Mouse (Mus musculus): ENCODE results near the gene Tango2. TPM values are rescaled to one million over a fixed set of nuclear protein-coding genes. Genes with fewer than 3 reads are reported as not detected.

Tango2 gene
- polyA plus RNA-seq, 1 experiment from 2014 or later, result 51.3 TPM

DNA sequence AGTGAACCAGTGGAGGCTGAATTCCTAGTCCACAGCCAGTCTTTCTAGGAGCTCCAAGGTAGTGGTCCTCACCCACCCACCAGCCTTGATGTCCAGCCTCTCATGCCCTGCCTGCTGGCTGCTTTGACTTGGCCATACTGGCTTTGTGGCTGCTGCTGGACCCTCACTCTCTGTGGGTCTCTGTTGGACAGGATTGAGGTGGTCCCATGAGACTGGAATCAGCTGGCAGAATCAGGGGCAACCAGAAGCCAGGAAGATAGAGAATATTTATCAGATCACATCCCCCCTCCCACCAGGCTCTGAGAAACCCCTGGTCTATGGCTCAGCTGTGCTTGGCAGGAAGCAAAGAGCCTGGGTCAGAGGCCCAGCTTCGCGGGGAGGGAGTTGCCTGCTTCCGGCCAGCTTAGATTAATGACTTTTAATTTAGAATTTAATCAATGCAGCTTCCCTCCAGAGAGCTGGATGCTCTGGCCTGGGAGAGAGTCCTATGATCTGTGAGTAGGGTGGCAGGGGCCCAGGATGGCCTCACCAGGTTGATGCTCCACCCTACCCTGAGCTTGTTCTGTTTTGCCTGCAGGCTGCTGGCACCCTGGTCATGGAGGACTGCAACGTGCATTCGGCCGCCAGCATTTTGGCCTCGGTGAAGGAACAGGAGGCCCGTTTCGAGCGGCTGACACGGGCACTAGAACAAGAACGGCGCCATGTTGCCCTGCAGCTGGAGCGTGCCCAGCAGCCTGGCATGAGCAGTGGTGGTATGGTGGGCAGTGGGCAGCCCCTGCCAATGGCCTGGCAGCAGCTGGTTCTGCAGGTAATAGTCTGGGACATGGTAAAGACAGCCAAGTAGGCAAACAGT is 40.9 kb upstream of the Tango2 start:
- 86% methylated on average over 14 of the region's 14 CpGs for WGBS
- H3K4me1 ChIP-seq, result peaks cover 51% of the 10 kb centered on the region
- peak overlapping the region; percentile 80 for H3K27ac ChIP-seq

DNA sequence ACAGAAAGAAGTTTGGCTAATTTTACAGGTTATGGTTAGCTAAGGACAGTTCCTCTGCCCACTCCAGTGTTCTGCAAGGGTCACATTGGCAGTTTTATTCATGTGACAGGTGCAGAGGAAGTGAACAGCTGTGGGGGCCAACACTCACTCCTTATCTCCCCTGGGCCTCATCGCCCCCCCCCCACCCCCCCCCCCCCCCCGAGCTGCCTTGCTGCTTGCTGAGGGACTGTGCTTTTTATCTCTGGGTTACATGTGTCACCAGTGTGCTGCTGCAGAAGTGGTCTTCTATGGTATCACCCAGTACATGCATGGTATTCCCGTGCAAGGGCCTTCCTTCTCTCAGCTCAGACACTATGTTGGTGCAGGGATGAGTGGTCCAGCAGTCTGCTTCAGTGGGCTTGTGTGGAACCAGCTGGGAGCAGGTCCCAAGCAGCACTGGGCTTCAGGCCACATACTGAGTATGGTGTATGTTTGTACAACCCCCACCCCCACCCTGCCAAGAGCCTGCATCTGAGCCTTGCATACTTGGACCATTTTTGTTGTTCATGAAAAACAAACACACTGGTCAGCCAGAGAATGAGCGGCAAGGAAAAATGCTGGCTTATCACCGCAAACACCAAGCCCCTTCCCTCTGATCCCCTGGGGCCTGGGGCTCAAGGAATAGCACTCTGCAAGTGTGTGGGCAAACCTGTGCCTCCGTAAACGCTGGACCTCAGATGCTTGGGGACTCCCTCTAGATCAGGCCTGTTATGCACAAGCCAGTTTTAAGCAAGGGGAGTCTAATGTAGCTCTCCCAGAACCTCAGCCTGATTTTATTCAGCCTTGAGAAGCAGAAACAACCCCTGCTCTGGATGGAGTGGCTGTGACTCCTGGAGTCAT is 40.0 kb upstream of the Tango2 start:
- H3K4me3 ChIP-seq, result no peak overlapping the region
- peaks cover 51% of the 10 kb centered on the region for H3K4me1 ChIP-seq
- H3K27me3 ChIP-seq (ENCODE audit: insufficient read depth, poor library complexity, severe bottlenecking), result 0 out of 2 replicates have a peak, but pooled peaks cover 6% of the 10 kb centered on the region
- peak overlapping the region; percentile 80 for H3K27ac ChIP-seq
- H3K36me3 ChIP-seq, result no peaks in the 10 kb centered on the region
- H3K9me3 ChIP-seq, result no peaks in the 10 kb centered on the region
- 20% methylated on average over 6 of the region's 7 CpGs for WGBS
- DNase-seq (ENCODE audit: low spot score), result peak; percentile 88

More for the DNA sequence above, 40.9 kb upstream of the Tango2 start:
- DNase-seq (ENCODE audit: low spot score), result peak; percentile 76
- Histone ChIP-seq H3K27me3 (ENCODE audit: insufficient read depth, poor library complexity, severe bottlenecking) (0 out of 2 replicates have a peak, but pooled peaks cover 6% of the 10 kb centered on the region), H3K9me3 (no peaks in the 10 kb centered on the region), H3K36me3 (no peaks in the 10 kb centered on the region), H3K4me3 (no peak overlapping the region)

DNA sequence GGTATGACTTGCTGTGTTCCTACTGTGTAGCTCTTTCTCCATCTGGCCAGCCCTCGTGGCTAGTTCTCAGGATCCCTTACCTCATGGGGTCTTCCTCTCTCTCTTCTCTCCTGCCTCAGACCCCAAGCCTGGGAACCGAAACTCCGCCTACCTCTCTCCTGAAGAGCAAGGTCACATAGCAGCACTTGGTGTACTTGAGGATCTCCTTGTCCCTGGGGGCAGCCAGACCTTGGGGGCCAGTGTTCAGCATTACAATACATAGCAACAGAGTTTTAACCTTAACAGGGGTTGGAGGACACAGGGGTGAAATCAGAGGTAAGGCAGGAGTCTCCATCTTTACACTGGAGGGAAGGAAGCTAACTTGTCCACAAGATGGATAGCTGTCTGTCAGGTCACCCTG is 39.1 kb upstream of the Tango2 start:
- peak overlapping the region; percentile 80 for H3K27ac ChIP-seq
- peaks cover 47% of the 10 kb centered on the region for H3K4me1 ChIP-seq
- WGBS, result 30% methylated on average over 3 of the region's 3 CpGs

DNA sequence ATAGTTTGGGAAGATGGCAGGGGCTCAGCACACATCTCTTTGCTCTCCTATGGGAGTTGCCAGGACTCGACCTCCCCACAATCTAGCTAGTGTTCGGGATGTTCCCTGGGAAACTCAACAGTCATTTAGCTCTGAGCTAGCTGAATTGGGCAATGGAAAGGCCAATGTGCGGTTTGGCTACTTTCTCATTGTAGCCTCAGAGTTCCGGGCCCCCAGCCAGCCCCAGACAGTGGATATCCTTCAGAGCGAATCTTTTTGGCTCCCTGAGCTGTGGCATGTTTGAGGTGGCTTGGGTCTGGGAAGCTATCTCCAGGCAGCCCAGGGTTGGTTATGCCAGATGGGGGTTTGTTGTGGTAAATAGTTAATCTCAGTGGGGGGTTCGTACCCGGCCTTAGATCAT is 38.5 kb upstream of the Tango2 start:
- no peak for DNase-seq (ENCODE audit: low spot score)
- Histone ChIP-seq H3K36me3 (no peaks in the 10 kb centered on the region), H3K9me3 (no peaks in the 10 kb centered on the region), H3K4me1 (peaks cover 51% of the 10 kb centered on the region), H3K4me3 (no peak overlapping the region), H3K27me3 (ENCODE audit: insufficient read depth, poor library complexity, severe bottlenecking) (0 out of 2 replicates have a peak, but pooled peaks cover 6% of the 10 kb centered on the region), H3K27ac (no peak overlapping the region; the same call in 1 of the 2 replicates)
- WGBS, result 79% methylated on average over 7 of the region's 7 CpGs

More for the DNA sequence above, 39.1 kb upstream of the Tango2 start:
- Histone ChIP-seq H3K9me3 (no peaks in the 10 kb centered on the region), H3K4me3 (no peak overlapping the region), H3K36me3 (no peaks in the 10 kb centered on the region), H3K27me3 (ENCODE audit: insufficient read depth, poor library complexity, severe bottlenecking) (0 out of 2 replicates have a peak, but pooled peaks cover 6% of the 10 kb centered on the region)
- DNase-seq (ENCODE audit: low spot score), result no peak

DNA sequence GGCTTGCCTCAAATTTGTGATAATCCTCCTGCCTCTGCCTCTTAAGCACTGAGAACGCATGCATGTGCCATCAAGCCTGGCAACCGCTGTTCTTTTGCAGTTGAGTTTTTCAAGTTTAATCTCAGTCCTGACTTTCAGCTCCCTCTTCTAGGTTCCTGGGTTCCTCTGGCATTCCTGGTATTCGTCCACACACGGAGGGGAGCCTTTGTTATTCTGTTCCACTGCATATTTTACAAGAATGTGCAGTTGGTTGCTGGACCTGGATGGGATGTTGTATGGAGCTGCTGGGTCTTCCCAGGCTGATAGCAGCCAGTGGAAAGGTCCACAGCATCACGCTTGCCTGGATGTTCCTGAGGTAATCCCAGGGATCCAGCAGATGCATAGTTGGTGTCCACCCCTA is 37.5 kb upstream of the Tango2 start:
- no peak for DNase-seq (ENCODE audit: low spot score)
- no peak overlapping the region for H3K27ac ChIP-seq
- H3K4me3 ChIP-seq, result no peak overlapping the region
- peaks cover 52% of the 10 kb centered on the region for H3K4me1 ChIP-seq
- H3K36me3 ChIP-seq, result no peaks in the 10 kb centered on the region
- H3K27me3 ChIP-seq (ENCODE audit: insufficient read depth, poor library complexity, severe bottlenecking), result 0 out of 2 replicates have a peak, but pooled peaks cover 6% of the 10 kb centered on the region
- no peaks in the 10 kb centered on the region for H3K9me3 ChIP-seq
- 67% methylated on average over 5 of the region's 5 CpGs for WGBS

DNA sequence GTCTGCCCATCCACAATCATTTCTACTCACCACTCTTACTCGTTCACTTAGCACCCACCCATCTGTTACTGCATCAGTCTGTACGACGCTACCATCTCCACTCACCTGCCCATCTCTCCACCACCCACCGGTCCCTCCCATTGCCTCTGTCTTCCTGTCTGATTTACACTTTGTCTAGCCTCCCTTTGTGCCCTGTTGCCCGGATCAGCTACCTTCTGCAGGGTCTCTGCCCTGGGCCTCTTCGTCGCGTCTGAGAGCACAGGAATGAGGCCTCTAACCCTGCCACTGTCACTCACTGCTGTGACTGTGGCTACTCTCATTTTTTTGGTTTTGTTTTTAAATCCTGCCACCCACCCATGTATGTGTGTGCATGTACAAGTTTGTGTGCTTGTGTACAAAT is 36.8 kb upstream of the Tango2 start:
- no peaks in the 10 kb centered on the region for H3K36me3 ChIP-seq
- H3K4me1 ChIP-seq, result peaks cover 54% of the 10 kb centered on the region
- no peak overlapping the region for H3K4me3 ChIP-seq
- no peak overlapping the region for H3K27ac ChIP-seq
- 86% methylated on average over 8 of the region's 8 CpGs for WGBS
- DNase-seq (ENCODE audit: low spot score), result no peak
- H3K9me3 ChIP-seq, result no peaks in the 10 kb centered on the region
- 0 out of 2 replicates have a peak, but pooled peaks cover 2% of the 10 kb centered on the region for H3K27me3 ChIP-seq (ENCODE audit: insufficient read depth, poor library complexity, severe bottlenecking)

DNA sequence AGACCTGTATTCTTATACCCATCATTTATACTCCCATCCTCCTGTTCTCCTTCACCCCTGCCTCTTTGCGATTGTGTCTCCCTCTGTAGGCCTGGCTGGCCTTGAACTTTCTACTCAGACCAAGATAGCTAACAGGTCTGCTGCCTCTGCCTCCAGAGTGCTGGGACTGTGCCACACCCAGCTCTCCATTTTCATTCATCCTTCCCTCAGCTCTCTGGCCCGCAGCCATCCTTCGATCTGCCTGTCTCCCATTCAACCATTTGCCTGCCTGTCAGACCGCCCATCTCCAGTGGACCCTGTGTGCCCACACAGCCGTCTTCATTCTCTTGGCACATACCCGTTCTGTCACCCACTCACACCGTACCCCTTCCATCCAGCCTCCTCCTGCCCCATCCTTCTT is 36.3 kb upstream of the Tango2 start:
- 81% methylated on average over 7 of the region's 7 CpGs for WGBS
- Histone ChIP-seq H3K27me3 (ENCODE audit: insufficient read depth, poor library complexity, severe bottlenecking) (no peaks in the 10 kb centered on the region), H3K4me1 (peaks cover 57% of the 10 kb centered on the region)

DNA sequence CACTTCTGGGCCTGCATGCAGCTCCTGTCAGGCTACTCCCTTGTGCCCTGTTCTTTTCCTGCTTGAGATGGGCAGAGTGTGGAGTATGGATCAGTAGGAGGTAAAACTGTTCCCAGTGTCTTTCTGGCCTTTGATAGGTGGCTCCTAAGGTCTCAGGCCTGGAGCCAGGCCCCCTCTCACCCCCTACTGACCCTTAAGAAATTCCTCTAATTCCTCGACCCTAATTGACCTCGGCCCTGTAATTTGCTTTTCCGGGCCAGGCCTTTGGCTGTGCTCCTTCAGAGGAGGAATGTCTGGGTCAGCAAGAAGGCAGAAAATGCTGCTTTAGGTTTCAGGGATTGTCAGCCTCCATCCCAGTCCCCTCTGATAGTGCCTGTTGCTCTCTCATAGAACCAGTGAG is 35.9 kb upstream of the Tango2 start:
- Histone ChIP-seq H3K9me3 (no peaks in the 10 kb centered on the region), H3K27ac (peak overlapping the region; percentile 54), H3K4me3 (no peak overlapping the region), H3K27me3 (ENCODE audit: insufficient read depth, poor library complexity, severe bottlenecking) (no peaks in the 10 kb centered on the region), H3K4me1 (peaks cover 55% of the 10 kb centered on the region), H3K36me3 (no peaks in the 10 kb centered on the region)
- 24% methylated on average over 3 of the region's 3 CpGs for WGBS
- DNase-seq (ENCODE audit: low spot score), result no peak

More for the DNA sequence above, 36.3 kb upstream of the Tango2 start:
- Histone ChIP-seq H3K36me3 (no peaks in the 10 kb centered on the region), H3K9me3 (no peaks in the 10 kb centered on the region), H3K4me3 (no peak overlapping the region), H3K27ac (0 out of 2 replicates have a peak overlapping the region, but pooled peaks have one; percentile 54)
- no peak for DNase-seq (ENCODE audit: low spot score)

DNA sequence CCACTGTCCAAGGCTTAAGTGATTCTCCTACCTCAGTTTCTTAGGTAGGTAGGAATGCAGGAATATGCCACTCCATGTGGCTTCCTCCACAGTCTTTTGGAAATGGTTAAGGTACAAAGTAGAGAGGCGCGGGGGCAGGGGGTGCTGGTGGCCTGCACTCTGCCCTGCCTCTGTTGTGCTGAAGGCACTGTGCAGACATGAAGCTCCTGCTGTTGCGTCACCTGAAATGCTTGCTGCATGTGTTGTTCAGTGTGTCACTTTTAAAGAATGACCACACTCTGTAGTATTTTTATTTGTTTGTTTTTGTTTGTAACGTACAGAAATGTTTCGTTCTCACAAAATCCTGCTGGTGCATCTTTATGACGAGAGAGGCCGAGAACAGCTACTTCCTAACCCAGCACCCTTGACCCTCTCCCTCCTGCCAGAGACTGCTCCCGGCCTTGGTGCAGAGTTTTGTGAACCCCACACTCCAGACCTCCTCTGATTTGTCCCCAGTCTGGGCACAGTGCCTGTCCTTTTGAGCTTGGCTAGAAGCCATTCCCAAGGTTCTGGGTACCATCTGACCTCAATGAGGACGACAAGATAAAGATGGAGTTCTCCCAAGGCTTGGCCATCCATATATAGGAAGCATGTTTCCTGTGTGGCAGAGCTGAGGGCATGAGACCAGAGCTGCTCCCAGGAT is 35.3 kb upstream of the Tango2 start:
- Histone ChIP-seq H3K4me1 (peaks cover 50% of the 10 kb centered on the region), H3K4me3 (no peak overlapping the region), H3K27ac (peak overlapping the region; percentile 54), H3K27me3 (ENCODE audit: insufficient read depth, poor library complexity, severe bottlenecking) (no peaks in the 10 kb centered on the region), H3K36me3 (no peaks in the 10 kb centered on the region), H3K9me3 (no peaks in the 10 kb centered on the region)
- WGBS, result 79% methylated on average over 9 of the region's 9 CpGs
- DNase-seq (ENCODE audit: low spot score), result no peak

DNA sequence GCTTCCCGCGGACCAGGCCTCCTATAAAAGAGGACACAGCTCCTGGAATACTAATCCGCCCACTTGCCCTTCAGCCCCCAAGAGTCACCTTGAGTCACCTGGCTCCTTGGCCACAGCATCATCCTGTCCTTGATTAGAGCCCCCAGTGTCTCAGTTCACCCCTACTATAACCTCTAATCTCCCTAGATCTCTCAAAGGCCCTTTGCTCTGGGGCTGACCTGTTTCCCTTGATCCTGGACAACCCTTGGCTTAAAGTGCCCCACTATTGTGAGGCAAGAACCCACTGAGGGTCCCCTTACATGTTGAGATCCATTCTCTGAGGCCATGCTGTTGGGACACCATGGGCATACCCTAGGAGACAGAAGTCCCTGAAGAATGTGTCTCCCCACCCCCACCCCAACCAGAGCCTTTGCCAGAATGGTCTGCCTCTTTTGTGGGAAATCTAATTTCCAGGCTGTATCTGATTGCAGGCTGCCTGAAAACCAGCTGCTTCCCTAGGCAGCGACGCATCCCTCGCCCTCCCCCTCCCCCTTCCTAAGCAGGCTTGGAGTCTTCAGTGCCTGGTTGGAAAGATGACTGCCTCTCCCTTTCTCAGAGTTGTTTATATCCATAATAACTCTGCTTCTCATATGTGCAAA is 33.8 kb upstream of the Tango2 start:
- Histone ChIP-seq H3K27me3 (ENCODE audit: insufficient read depth, poor library complexity, severe bottlenecking) (no peaks in the 10 kb centered on the region), H3K4me3 (no peak overlapping the region), H3K9me3 (no peaks in the 10 kb centered on the region), H3K27ac (no peak overlapping the region), H3K36me3 (no peaks in the 10 kb centered on the region), H3K4me1 (peaks cover 44% of the 10 kb centered on the region)
- no peak for DNase-seq (ENCODE audit: low spot score)
- 49% methylated on average over 6 of the region's 6 CpGs for WGBS

DNA sequence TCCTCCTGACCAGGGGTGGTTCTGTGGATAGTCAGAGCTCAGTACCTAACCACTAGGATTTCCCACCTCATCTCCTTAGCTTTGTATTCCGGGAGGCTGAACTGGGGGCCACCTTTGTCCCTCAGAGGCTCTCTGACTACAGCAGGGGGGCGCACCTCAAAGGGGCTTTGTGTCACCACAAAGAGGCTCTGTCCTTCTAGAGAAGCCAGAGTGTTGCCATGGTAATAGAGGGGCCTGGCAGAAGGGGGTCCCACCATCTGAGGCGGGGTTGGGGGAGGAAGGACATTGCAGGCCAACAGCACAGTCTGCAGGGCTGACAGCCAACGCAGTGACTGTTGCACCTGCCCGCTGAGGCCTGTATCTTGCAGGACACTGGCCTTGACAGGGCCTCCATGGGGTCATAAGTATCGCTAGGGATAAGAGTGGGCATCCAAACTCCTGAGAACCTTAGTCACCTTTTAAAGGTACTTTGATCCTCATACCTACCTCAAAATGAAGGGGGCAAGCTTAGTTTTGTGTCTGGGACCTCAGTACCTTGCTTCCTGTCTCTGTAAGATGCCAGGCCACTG is 32.7 kb upstream of the Tango2 start:
- WGBS, result 59% methylated on average over 6 of the region's 6 CpGs
- Histone ChIP-seq H3K4me3 (no peak overlapping the region), H3K9me3 (no peaks in the 10 kb centered on the region), H3K36me3 (no peaks in the 10 kb centered on the region), H3K4me1 (peaks cover 44% of the 10 kb centered on the region), H3K27me3 (ENCODE audit: insufficient read depth, poor library complexity, severe bottlenecking) (no peaks in the 10 kb centered on the region), H3K27ac (0 out of 2 replicates have a peak overlapping the region, but pooled peaks have one; percentile 16)
- DNase-seq (ENCODE audit: low spot score), result no peak
